Mouse (Mus musculus) right cerebral cortex, postnatal 10 days (tissue): ENCODE results near the gene Gm6993.

ENCODE experiments used
- DNase-seq, 2 experiments: peaks; one replicate each; pipeline ENCODE4 v3.0.0; 2021; ENCODE audit warnings: low spot score in 2 of 2

Gm6993 gene

GRCm38 (mm10) chr12:31271361-31272011 is 30.9 kb downstream of the Gm6993 start:
- no peak for DNase-seq

GRCm38 (mm10) chr12:31272012-31272735 is 31.6 kb downstream of the Gm6993 start:
- DNase-seq, result no peak

GRCm38 (mm10) chr12:31272846-31273245 is 32.3 kb downstream of the Gm6993 start:
- no peak for DNase-seq

GRCm38 (mm10) chr12:31273646-31274045 is 33.1 kb downstream of the Gm6993 start:
- DNase-seq, result no peak

- DNase-seq, result no peak
Measured at GRCm38 (mm10) chr12:31275411-31275810, 34.8 kb downstream of the Gm6993 start.

GRCm38 (mm10) chr12:31278270-31278669 is 37.7 kb downstream of the Gm6993 start:
- DNase-seq, result no peak

- no peak for DNase-seq
Measured at GRCm38 (mm10) chr12:31280318-31280717, 39.7 kb downstream of the Gm6993 start.

GRCm38 (mm10) chr12:31281100-31281591 is 40.6 kb downstream of the Gm6993 start:
- DNase-seq, result no peak

GRCm38 (mm10) chr12:31282241-31282640 is 41.7 kb downstream of the Gm6993 start:
- DNase-seq, result no peak

- DNase-seq, result no peak
Measured at GRCm38 (mm10) chr12:31283131-31283530, 42.6 kb downstream of the Gm6993 start.

GRCm38 (mm10) chr12:31283617-31284136 is 43.1 kb downstream of the Gm6993 start:
- no peak for DNase-seq

- DNase-seq, result no peak
Measured at GRCm38 (mm10) chr12:31289046-31289445, 48.5 kb downstream of the Gm6993 start.
